Mouse (Mus musculus): ENCODE results near the gene Ifrd2. TPM values are rescaled to one million over a fixed set of nuclear protein-coding genes. Genes with fewer than 3 reads are reported as not detected.

Ifrd2 gene
- polyA plus RNA-seq, 1 experiment from 2014 or later: 28.9 TPM

DNA sequence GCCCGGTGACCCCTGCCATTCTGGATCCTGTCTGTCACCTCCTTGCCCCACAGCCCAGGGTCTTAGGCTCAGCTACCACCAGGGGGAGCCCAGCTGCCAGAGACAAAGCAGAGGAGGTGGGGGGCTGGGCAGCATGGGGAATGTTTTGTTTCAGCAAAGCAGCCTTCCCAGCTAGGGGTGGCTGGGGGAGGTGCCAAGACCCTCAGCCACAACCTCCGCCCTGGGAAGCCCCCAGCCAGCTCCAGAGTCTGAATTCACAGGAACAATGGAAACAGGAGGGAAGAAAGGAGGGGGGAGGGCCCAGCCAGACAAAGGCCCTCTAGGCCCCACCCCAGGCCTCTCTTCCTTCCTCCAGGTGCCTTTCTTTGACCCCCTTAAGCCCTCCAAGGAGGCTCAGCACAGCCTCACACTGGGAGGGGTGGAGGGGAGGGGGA is 39.4 kb downstream of the Ifrd2 start:
- 6% methylated on average over 2 of the region's 2 CpGs for WGBS
- Histone ChIP-seq H3K27me3 (ENCODE audit: insufficient read depth, low read length) (no peaks in the 10 kb centered on the region), H3K4me3 (replicated peaks; ENCODE audit: low read depth, low read length) (no peak overlapping the region), H3K4me1 (replicated peaks; ENCODE audit: insufficient read depth, low read length) (peaks cover 53% of the 10 kb centered on the region), H3K4me2 (ENCODE audit: low read length) (peak overlapping the region; percentile 40), H3K9ac (ENCODE audit: low read depth, low read length) (peak overlapping the region; percentile 41), H3K9me3 (replicated peaks; ENCODE audit: low read length) (no peaks in the 10 kb centered on the region), H3K27ac (peak overlapping the region; percentile 92), H3K36me3 (ENCODE audit: insufficient read depth, low read length) (0 out of 2 replicates have a peak, but pooled peaks cover 4% of the 10 kb centered on the region)
- DNase-seq (ENCODE audit: low spot score): peak; percentile 94
- TF ChIP-seq CTCF (IDR thresholded peaks at IDR 0.05; ENCODE audit: low read depth): peak; percentile 96
- peak; percentile 64 for ATAC-seq (replicated peaks; ENCODE audit: low FRiP score, low read depth)

DNA sequence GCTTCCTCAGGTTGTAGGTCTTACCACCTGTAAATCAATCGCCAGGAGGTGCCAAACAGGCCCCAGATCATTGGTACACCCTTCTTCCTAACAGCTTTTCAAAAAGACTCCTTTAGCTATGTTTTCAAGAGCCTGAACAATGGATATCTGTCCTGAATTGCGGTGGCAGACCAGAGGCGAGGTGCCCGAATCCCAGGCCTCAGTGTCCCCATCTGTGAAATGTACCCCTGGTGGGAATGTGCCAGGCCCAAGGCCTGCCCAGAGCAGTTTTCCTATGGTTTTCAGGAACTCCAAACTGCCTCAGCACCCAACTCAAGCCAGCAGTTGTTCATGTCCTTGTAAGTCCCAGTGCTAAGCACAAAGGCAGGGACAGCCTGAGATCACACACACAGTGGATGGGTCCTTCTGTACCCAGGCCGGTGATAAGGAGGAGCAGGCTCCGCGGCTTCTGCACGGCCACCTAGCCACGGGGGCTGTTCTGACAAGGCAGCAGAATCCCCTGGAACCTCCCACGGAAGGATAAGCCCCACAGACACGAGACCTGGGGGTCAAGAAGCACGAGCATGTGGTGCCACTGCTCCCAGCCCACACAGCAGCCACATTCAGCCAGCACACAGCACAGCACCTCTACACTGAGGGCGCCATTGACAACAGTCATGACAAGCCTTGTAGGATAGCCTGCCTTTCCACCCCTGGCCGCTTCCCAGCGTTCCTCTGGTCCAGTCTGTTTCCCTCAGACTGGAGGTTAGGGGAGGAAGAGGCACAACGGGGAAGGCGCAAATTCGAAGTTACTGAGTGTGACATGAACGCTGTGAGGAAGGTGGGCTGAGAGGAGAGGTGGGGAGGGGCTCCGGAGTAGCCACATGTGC is 40.2 kb downstream of the Ifrd2 start:
- 0 out of 2 replicates have a peak, but pooled peaks cover 4% of the 10 kb centered on the region for H3K36me3 ChIP-seq (ENCODE audit: insufficient read depth, low read length)
- ATAC-seq (replicated peaks; ENCODE audit: low FRiP score, low read depth): no peak
- peak overlapping the region; percentile 40 for H3K4me2 ChIP-seq (ENCODE audit: low read length)
- H3K9ac ChIP-seq (ENCODE audit: low read depth, low read length): peak overlapping the region; percentile 41
- H3K27ac ChIP-seq: peak overlapping the region; percentile 92
- 29% methylated on average over 20 of the region's 20 CpGs for WGBS
- no peaks in the 10 kb centered on the region for H3K27me3 ChIP-seq (ENCODE audit: insufficient read depth, low read length)
- no peaks in the 10 kb centered on the region for H3K9me3 ChIP-seq (replicated peaks; ENCODE audit: low read length)
- no peak for DNase-seq (ENCODE audit: low spot score)
- no peak overlapping the region for H3K4me3 ChIP-seq (replicated peaks; ENCODE audit: low read depth, low read length)
- no peak for TF ChIP-seq CTCF (IDR thresholded peaks at IDR 0.05; ENCODE audit: low read depth)
- H3K4me1 ChIP-seq (replicated peaks; ENCODE audit: insufficient read depth, low read length): peaks cover 61% of the 10 kb centered on the region

DNA sequence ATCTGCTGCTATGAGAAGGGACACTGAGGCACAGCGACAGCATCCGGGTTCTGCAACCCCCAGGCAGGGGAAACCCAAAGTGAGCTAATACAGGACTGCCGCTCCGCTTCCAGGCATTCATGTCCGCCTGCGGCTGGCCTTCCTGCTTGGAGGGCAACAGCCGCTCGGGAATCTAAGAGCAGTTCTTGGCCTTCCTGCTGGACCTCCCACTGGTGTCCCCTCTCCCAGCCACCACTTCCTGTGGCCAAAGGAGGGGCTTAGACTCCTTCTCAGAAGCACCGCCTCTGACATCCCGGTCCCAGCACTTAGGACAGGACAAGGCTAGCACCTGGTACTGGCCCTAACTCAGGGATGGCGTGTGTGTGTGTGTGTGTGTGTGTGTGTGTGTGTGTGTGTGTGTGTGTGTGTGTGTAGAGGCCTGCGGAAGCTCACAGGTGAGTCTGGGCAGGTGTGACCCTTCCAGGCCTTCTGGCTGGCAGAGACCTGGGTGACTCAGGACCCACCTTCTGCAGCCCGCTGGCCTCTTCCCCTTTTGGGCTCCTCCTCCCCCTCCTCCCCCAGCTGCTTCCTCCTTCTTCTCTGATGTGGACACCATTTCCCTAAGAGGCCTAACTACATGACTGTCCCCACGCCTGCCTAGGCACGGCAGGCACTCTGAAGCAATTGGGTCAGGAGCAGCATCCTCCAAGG is 41.4 kb downstream of the Ifrd2 start:
- H3K27ac ChIP-seq: peak overlapping the region; percentile 92
- no peaks in the 10 kb centered on the region for H3K27me3 ChIP-seq (ENCODE audit: insufficient read depth, low read length)
- H3K9me3 ChIP-seq (replicated peaks; ENCODE audit: low read length): no peaks in the 10 kb centered on the region
- H3K9ac ChIP-seq (ENCODE audit: low read depth, low read length): 0 out of 2 replicates have a peak overlapping the region, but pooled peaks have one; percentile 27
- H3K36me3 ChIP-seq (ENCODE audit: insufficient read depth, low read length): 0 out of 2 replicates have a peak, but pooled peaks cover 1% of the 10 kb centered on the region
- ATAC-seq (replicated peaks; ENCODE audit: low FRiP score, low read depth) (no peak), DNase-seq (ENCODE audit: low spot score) (peak; percentile 88)
- H3K4me2 ChIP-seq (ENCODE audit: low read length): peak overlapping the region; percentile 40
- no peak overlapping the region for H3K4me3 ChIP-seq (replicated peaks; ENCODE audit: low read depth, low read length)
- H3K4me1 ChIP-seq (replicated peaks; ENCODE audit: insufficient read depth, low read length): peaks cover 61% of the 10 kb centered on the region
- TF ChIP-seq CTCF (IDR thresholded peaks at IDR 0.05; ENCODE audit: low read depth): no peak
- WGBS: 33% methylated on average over 15 of the region's 15 CpGs

DNA sequence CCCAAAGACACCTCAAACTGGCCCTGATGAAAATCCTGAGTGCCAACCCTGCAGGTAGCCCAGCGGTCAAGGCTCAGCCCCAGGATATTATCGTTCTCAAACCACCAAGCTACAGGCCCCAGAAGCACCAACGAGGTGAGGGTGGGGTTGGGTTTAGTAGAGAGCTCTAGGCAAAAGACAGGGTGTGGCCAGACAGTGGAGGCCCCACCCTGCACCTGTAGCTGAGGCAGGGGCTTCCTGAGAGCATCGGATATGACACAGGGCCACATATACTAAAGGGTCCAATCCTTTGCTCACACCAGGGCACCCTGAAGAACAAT is 41.9 kb downstream of the Ifrd2 start:
- Histone ChIP-seq H3K4me3 (replicated peaks; ENCODE audit: low read depth, low read length) (no peak overlapping the region), H3K27ac (peak overlapping the region; percentile 92), H3K4me1 (replicated peaks; ENCODE audit: insufficient read depth, low read length) (peaks cover 61% of the 10 kb centered on the region), H3K9ac (ENCODE audit: low read depth, low read length) (no peak overlapping the region), H3K27me3 (ENCODE audit: insufficient read depth, low read length) (no peaks in the 10 kb centered on the region), H3K36me3 (ENCODE audit: insufficient read depth, low read length) (no peaks in the 10 kb centered on the region), H3K4me2 (ENCODE audit: low read length) (peak overlapping the region; percentile 40), H3K9me3 (replicated peaks; ENCODE audit: low read length) (no peaks in the 10 kb centered on the region)
- DNase-seq (ENCODE audit: low spot score): no peak
- 36% methylated on average over 4 of the region's 4 CpGs for WGBS
- TF ChIP-seq CTCF (IDR thresholded peaks at IDR 0.05; ENCODE audit: low read depth): no peak
- ATAC-seq (replicated peaks; ENCODE audit: low FRiP score, low read depth): no peak

DNA sequence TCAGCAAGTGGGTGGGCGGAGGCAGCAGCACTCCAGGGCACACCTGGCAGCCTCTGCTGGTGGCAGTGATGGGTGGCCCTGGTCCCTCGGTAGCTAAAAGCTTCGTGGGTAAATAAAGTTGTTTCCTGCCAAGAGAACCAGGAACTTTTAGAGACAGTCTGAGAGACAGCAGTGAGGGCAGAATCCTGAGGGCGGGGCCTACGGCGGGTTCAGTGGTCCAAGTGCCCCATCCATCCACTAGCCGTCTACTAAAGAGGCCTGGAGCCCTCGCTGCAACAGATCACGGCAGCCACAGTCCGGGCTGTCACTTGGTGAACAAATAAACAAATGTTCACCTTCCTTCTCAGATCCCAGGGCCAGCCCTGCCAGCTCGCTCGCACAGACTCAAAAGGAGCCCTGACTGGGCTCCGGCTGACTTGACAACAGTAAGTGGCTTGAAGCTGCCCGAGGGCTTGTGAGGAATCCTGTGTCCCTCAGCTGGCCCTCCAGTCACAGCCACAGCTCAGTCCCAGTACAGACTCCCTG is 42.5 kb downstream of the Ifrd2 start:
- Histone ChIP-seq H3K9ac (ENCODE audit: low read depth, low read length) (peak overlapping the region; percentile 42; the same call in 1 of the 2 replicates), H3K4me1 (replicated peaks; ENCODE audit: insufficient read depth, low read length) (peaks cover 61% of the 10 kb centered on the region), H3K9me3 (replicated peaks; ENCODE audit: low read length) (no peaks in the 10 kb centered on the region), H3K4me2 (ENCODE audit: low read length) (peak overlapping the region; percentile 40), H3K36me3 (ENCODE audit: insufficient read depth, low read length) (no peaks in the 10 kb centered on the region), H3K4me3 (replicated peaks; ENCODE audit: low read depth, low read length) (no peak overlapping the region), H3K27me3 (ENCODE audit: insufficient read depth, low read length) (no peaks in the 10 kb centered on the region), H3K27ac (peak overlapping the region; percentile 92)
- no peak for DNase-seq (ENCODE audit: low spot score)
- WGBS: 21% methylated on average over 14 of the region's 14 CpGs
- no peak for ATAC-seq (replicated peaks; ENCODE audit: low FRiP score, low read depth)
- no peak for TF ChIP-seq CTCF (IDR thresholded peaks at IDR 0.05; ENCODE audit: low read depth)

DNA sequence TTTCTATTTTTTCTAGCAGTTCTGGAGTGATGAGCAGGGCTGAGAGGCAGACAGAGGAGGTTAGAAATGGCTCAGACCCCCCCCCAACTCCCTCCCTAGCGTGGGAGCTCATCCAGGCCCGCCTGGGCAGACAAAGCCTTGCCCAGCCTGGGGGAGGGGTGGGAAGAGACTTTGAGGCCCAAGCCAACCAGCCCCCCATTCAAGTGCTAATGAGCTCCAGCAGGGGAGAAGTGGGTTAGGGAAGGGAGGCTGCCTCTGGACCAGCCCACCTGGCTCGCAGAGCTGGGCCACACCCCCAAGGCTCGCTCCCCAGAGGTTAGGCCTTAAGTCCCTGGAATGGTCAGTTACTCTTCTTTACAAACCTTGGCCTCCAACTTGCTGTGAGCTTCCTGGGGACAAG is 43.1 kb downstream of the Ifrd2 start:
- WGBS: 13% methylated on average over 4 of the region's 4 CpGs
- no peak for DNase-seq (ENCODE audit: low spot score)

More for the DNA sequence above, 43.1 kb downstream of the Ifrd2 start:
- peak overlapping the region; percentile 92 for H3K27ac ChIP-seq
- no peaks in the 10 kb centered on the region for H3K9me3 ChIP-seq (replicated peaks; ENCODE audit: low read length)
- TF ChIP-seq CTCF (IDR thresholded peaks at IDR 0.05; ENCODE audit: low read depth): no peak
- H3K27me3 ChIP-seq (ENCODE audit: insufficient read depth, low read length): no peaks in the 10 kb centered on the region
- peak overlapping the region; percentile 40 for H3K4me2 ChIP-seq (ENCODE audit: low read length)
- no peak for ATAC-seq (replicated peaks; ENCODE audit: low FRiP score, low read depth)
- H3K9ac ChIP-seq (ENCODE audit: low read depth, low read length): peak overlapping the region; percentile 37
- peaks cover 61% of the 10 kb centered on the region for H3K4me1 ChIP-seq (replicated peaks; ENCODE audit: insufficient read depth, low read length)
- no peak overlapping the region for H3K4me3 ChIP-seq (replicated peaks; ENCODE audit: low read depth, low read length)
- no peaks in the 10 kb centered on the region for H3K36me3 ChIP-seq (ENCODE audit: insufficient read depth, low read length)
